Mouse (Mus musculus): ENCODE data around the gene Dst. TPM values are rescaled to one million over a fixed set of nuclear protein-coding genes. Genes with fewer than 3 reads are reported as not detected.

Gene Dst
- polyA plus RNA-seq, 1 experiment, result 55.8 TPM

- Histone ChIP-seq H3K4me1 (ENCODE audit: control insufficient read depth, insufficient read depth, low read length) (peaks cover 34% of the 10 kb centered on the region), H3K4me3 (ENCODE audit: insufficient read depth, low read depth, low read length) (no peak overlapping the region), H3K36me3 (ENCODE audit: control insufficient read depth, insufficient read depth, low read length) (no peaks in the 10 kb centered on the region), H3K27ac (ENCODE audit: insufficient read depth, low read depth, low read length) (peak overlapping the region; percentile 81), H3K27me3 (replicated peaks; ENCODE audit: control insufficient read depth, insufficient read depth, low read length) (no peaks in the 10 kb centered on the region)
- TF ChIP-seq CTCF (conservative IDR thresholded peaks at IDR 0.05; ENCODE audit: insufficient read depth, insufficient read length, low read depth, low read length) (no peak), POLR2A (IDR thresholded peaks at IDR 0.05; ENCODE audit: low read depth, low read length) (no peak)
- 34% methylated on average over 13 of the region's 13 CpGs for whole genome bisulfite sequencing
- DNase-seq, result peak; percentile 31
These were observed 231.3 kb downstream of the Dst start for GRCm38 (mm10) chr1:34139191-34139853.

GRCm38 (mm10) chr1:34139871-34140471 is 231.9 kb downstream of the Dst start:
- Histone ChIP-seq H3K27ac (ENCODE audit: insufficient read depth, low read depth, low read length) (peak overlapping the region; percentile 36), H3K36me3 (ENCODE audit: control insufficient read depth, insufficient read depth, low read length) (no peaks in the 10 kb centered on the region), H3K4me3 (ENCODE audit: insufficient read depth, low read depth, low read length) (no peak overlapping the region), H3K27me3 (replicated peaks; ENCODE audit: control insufficient read depth, insufficient read depth, low read length) (no peaks in the 10 kb centered on the region), H3K4me1 (ENCODE audit: control insufficient read depth, insufficient read depth, low read length) (peaks cover 31% of the 10 kb centered on the region)
- WGBS, result 46% methylated on average over 6 of the region's 6 CpGs
- TF ChIP-seq CTCF (conservative IDR thresholded peaks at IDR 0.05; ENCODE audit: insufficient read depth, insufficient read length, low read depth, low read length) (no peak), POLR2A (IDR thresholded peaks at IDR 0.05; ENCODE audit: low read depth, low read length) (no peak)
- peak; percentile 85 for DNase-seq

- WGBS, result 30% methylated on average over 3 of the region's 3 CpGs
- peak; percentile 46 for DNase-seq
- Histone ChIP-seq H3K4me1 (ENCODE audit: control insufficient read depth, insufficient read depth, low read length) (peaks cover 26% of the 10 kb centered on the region), H3K36me3 (ENCODE audit: control insufficient read depth, insufficient read depth, low read length) (no peaks in the 10 kb centered on the region), H3K4me3 (ENCODE audit: insufficient read depth, low read depth, low read length) (no peak overlapping the region), H3K27me3 (replicated peaks; ENCODE audit: control insufficient read depth, insufficient read depth, low read length) (no peaks in the 10 kb centered on the region), H3K27ac (ENCODE audit: insufficient read depth, low read depth, low read length) (peak overlapping the region; percentile 36)
- TF ChIP-seq CTCF (conservative IDR thresholded peaks at IDR 0.05; ENCODE audit: insufficient read depth, insufficient read length, low read depth, low read length), result no peak
- TF ChIP-seq POLR2A (IDR thresholded peaks at IDR 0.05; ENCODE audit: low read depth, low read length), result no peak
These were observed 232.7 kb downstream of the Dst start for GRCm38 (mm10) chr1:34140686-34141085.

GRCm38 (mm10) chr1:34142951-34143580 is 235.0 kb downstream of the Dst start:
- TF ChIP-seq POLR2A (IDR thresholded peaks at IDR 0.05; ENCODE audit: low read depth, low read length) (no peak), CTCF (conservative IDR thresholded peaks at IDR 0.05; ENCODE audit: insufficient read depth, insufficient read length, low read depth, low read length) (no peak)
- Histone ChIP-seq H3K36me3 (ENCODE audit: control insufficient read depth, insufficient read depth, low read length) (no peaks in the 10 kb centered on the region), H3K27me3 (replicated peaks; ENCODE audit: control insufficient read depth, insufficient read depth, low read length) (no peaks in the 10 kb centered on the region), H3K27ac (ENCODE audit: insufficient read depth, low read depth, low read length) (no peak overlapping the region), H3K4me3 (ENCODE audit: insufficient read depth, low read depth, low read length) (no peak overlapping the region), H3K4me1 (ENCODE audit: control insufficient read depth, insufficient read depth, low read length) (peaks cover 16% of the 10 kb centered on the region)
- WGBS, result 49% methylated on average over 9 of the region's 9 CpGs
- no peak for DNase-seq

- no peaks in the 10 kb centered on the region for H3K27me3 ChIP-seq (replicated peaks; ENCODE audit: control insufficient read depth, insufficient read depth, low read length)
- no peak for TF ChIP-seq CTCF (conservative IDR thresholded peaks at IDR 0.05; ENCODE audit: insufficient read depth, insufficient read length, low read depth, low read length)
- TF ChIP-seq POLR2A (IDR thresholded peaks at IDR 0.05; ENCODE audit: low read depth, low read length), result no peak
- no peaks in the 10 kb centered on the region for H3K36me3 ChIP-seq (ENCODE audit: control insufficient read depth, insufficient read depth, low read length)
- no peak overlapping the region for H3K27ac ChIP-seq (ENCODE audit: insufficient read depth, low read depth, low read length)
- DNase-seq, result no peak
- no peak overlapping the region for H3K4me3 ChIP-seq (ENCODE audit: insufficient read depth, low read depth, low read length)
- peaks cover 9% of the 10 kb centered on the region; the same call in 1 of the 2 replicates for H3K4me1 ChIP-seq (ENCODE audit: control insufficient read depth, insufficient read depth, low read length)
- WGBS, result 92% methylated on average over 7 of the region's 7 CpGs
These were observed 236.8 kb downstream of the Dst start for GRCm38 (mm10) chr1:34144826-34145225.

GRCm38 (mm10) chr1:34148039-34148438 is 240.0 kb downstream of the Dst start:
- TF ChIP-seq CTCF (conservative IDR thresholded peaks at IDR 0.05; ENCODE audit: insufficient read depth, insufficient read length, low read depth, low read length) (no peak), POLR2A (IDR thresholded peaks at IDR 0.05; ENCODE audit: low read depth, low read length) (no peak)
- Histone ChIP-seq H3K27ac (ENCODE audit: insufficient read depth, low read depth, low read length) (no peak overlapping the region), H3K4me1 (ENCODE audit: control insufficient read depth, insufficient read depth, low read length) (peaks cover 7% of the 10 kb centered on the region; the same call in 1 of the 2 replicates), H3K4me3 (ENCODE audit: insufficient read depth, low read depth, low read length) (no peak overlapping the region), H3K27me3 (replicated peaks; ENCODE audit: control insufficient read depth, insufficient read depth, low read length) (no peaks in the 10 kb centered on the region), H3K36me3 (ENCODE audit: control insufficient read depth, insufficient read depth, low read length) (no peaks in the 10 kb centered on the region)
- no peak for DNase-seq
- WGBS, result 95% methylated on average over 11 of the region's 11 CpGs

Measured in kidney, adult 2 months (tissue).